Mouse (Mus musculus): ENCODE results near the gene Vmn2r4. TPM values are rescaled to one million over a fixed set of nuclear protein-coding genes. Genes with fewer than 3 reads are reported as not detected.
"Not testable (repeated sequence)": the region's sequence is repeated elsewhere in the genome, so short reads cannot be mapped to it uniquely, and the experiment has no call there.

Gene Vmn2r4
- polyA plus RNA-seq (2014; fragmentation: Nextera tagmentation; extraction: Ambion mirVana) = not detected in 2 replicates

GRCm38 (mm10) chr3:64415268-64415667 lies at the start of gene Vmn2r4:
Gene Vmn2r4, minus strand, starts transcription at chr3:64415368.
- not testable (repeated sequence) for H3K9ac ChIP-seq (ENCODE audit: low read depth, low read length)
- WGBS = 69% methylated on average over 3 of the region's 3 CpGs

GRCm38 (mm10) chr3:64434261-64434660 lies 19.1 kb upstream of the Vmn2r4 start:
- ATAC-seq (ENCODE audit: low FRiP score, low TSS enrichment); H3K4me3 ChIP-seq (ENCODE audit: low read length); H3K4me1 ChIP-seq (ENCODE audit: control insufficient read depth, insufficient read depth, low read length); H3K27ac ChIP-seq (ENCODE audit: low read depth, low read length); H3K9me3 ChIP-seq (ENCODE audit: control insufficient read depth, low read length); H3K9ac ChIP-seq (ENCODE audit: low read depth, low read length); H3K4me2 ChIP-seq (replicated peaks; ENCODE audit: low read depth, low read length); H3K36me3 ChIP-seq (ENCODE audit: control insufficient read depth, insufficient read depth, low read length); H3K27me3 ChIP-seq (ENCODE audit: control insufficient read depth, insufficient read depth, low read length): not testable (repeated sequence)
- WGBS = 68% methylated on average over 7 of the region's 7 CpGs

More at GRCm38 (mm10) chr3:64415268-64415667, at the start of gene Vmn2r4:
- H3K36me3 ChIP-seq (ENCODE audit: control insufficient read depth, insufficient read depth, low read length); H3K9me3 ChIP-seq (ENCODE audit: control insufficient read depth, low read length); ATAC-seq (ENCODE audit: low FRiP score, low TSS enrichment); H3K27me3 ChIP-seq (ENCODE audit: control insufficient read depth, insufficient read depth, low read length); H3K27ac ChIP-seq (ENCODE audit: low read depth, low read length); H3K4me3 ChIP-seq (ENCODE audit: low read length); H3K4me1 ChIP-seq (ENCODE audit: control insufficient read depth, insufficient read depth, low read length); H3K4me2 ChIP-seq (replicated peaks; ENCODE audit: low read depth, low read length): not testable (repeated sequence)

DNA sequence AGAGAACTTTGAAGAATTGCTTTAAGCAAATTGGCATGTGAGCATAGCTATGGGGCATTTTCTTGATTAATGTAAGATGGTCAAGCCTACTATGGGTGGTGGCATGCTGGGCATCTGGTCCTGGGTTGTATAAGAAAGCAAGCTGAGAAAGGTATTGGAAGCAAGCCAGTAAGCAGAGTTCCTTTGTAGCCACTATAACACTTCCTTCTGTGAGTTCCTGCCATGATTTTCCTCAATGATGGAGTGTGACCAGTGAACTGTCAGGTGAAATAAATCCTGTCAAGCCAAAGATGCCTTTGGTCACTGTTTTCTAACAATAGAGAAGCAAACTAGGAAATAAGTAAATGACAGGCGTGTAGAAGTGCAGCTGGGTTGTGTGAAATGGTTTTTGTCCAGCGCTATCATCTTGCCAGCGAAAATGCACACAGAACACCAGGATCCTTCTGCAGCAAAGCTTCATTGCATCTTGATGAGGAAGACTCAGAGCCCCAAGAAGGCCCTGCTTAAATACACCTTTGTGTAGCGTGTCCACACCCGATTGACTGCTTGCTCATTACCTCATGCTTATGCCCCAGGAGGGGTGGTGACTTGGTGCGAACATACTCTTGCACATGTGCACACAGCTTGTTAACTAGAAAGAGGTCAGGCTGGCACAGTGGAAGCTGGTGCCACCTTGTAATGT lies 13.1 kb upstream of the Vmn2r4 start:
- not testable (repeated sequence) for H3K9ac ChIP-seq (ENCODE audit: low read depth, low read length); H3K27ac ChIP-seq (ENCODE audit: low read depth, low read length); ATAC-seq (ENCODE audit: low FRiP score, low TSS enrichment); H3K4me3 ChIP-seq (ENCODE audit: low read length); H3K27me3 ChIP-seq (ENCODE audit: control insufficient read depth, insufficient read depth, low read length); H3K4me1 ChIP-seq (ENCODE audit: control insufficient read depth, insufficient read depth, low read length); H3K36me3 ChIP-seq (ENCODE audit: control insufficient read depth, insufficient read depth, low read length); H3K4me2 ChIP-seq (replicated peaks; ENCODE audit: low read depth, low read length); H3K9me3 ChIP-seq (ENCODE audit: control insufficient read depth, low read length)
- 89% methylated on average over 6 of the region's 6 CpGs for WGBS

GRCm38 (mm10) chr3:64422141-64422540 lies 7.0 kb upstream of the Vmn2r4 start:
- H3K4me2 ChIP-seq (replicated peaks; ENCODE audit: low read depth, low read length); H3K27ac ChIP-seq (ENCODE audit: low read depth, low read length); H3K9me3 ChIP-seq (ENCODE audit: control insufficient read depth, low read length); H3K4me3 ChIP-seq (ENCODE audit: low read length); H3K9ac ChIP-seq (ENCODE audit: low read depth, low read length); H3K36me3 ChIP-seq (ENCODE audit: control insufficient read depth, insufficient read depth, low read length); ATAC-seq (ENCODE audit: low FRiP score, low TSS enrichment); H3K4me1 ChIP-seq (ENCODE audit: control insufficient read depth, insufficient read depth, low read length); H3K27me3 ChIP-seq (ENCODE audit: control insufficient read depth, insufficient read depth, low read length): not testable (repeated sequence)
- WGBS = 83% methylated on average over 1 of the region's 1 CpGs

- WGBS = 85% methylated on average over 1 of the region's 1 CpGs
- not testable (repeated sequence) for H3K9ac ChIP-seq (ENCODE audit: low read depth, low read length); H3K27me3 ChIP-seq (ENCODE audit: control insufficient read depth, insufficient read depth, low read length); H3K9me3 ChIP-seq (ENCODE audit: control insufficient read depth, low read length); H3K27ac ChIP-seq (ENCODE audit: low read depth, low read length); H3K4me2 ChIP-seq (replicated peaks; ENCODE audit: low read depth, low read length); H3K4me1 ChIP-seq (ENCODE audit: control insufficient read depth, insufficient read depth, low read length); ATAC-seq (ENCODE audit: low FRiP score, low TSS enrichment); H3K36me3 ChIP-seq (ENCODE audit: control insufficient read depth, insufficient read depth, low read length); H3K4me3 ChIP-seq (ENCODE audit: low read length)
These were observed 2.3 kb upstream of the Vmn2r4 start for GRCm38 (mm10) chr3:64417477-64417876.

DNA sequence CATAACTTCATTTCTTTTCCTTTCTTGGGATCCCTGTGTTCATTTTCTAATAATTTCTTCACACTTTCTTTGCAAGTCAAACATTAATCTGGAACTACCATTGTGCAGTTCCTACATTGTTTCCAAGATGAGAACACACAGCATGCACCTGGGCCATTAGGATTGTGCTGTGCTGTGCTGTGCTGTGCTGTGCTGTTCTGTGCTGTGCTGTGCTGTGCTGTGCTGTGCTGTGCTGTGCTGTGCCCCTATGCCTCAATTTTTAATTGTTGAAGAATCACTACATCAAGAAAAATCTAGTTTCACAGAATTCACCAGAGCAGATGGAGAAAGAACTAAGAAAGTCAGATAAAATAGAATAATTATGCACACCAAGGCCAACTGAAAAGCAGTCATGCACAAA lies 915 bp downstream of the Vmn2r4 start:
- H3K36me3 ChIP-seq (ENCODE audit: control insufficient read depth, insufficient read depth, low read length); H3K4me1 ChIP-seq (ENCODE audit: control insufficient read depth, insufficient read depth, low read length); ATAC-seq (ENCODE audit: low FRiP score, low TSS enrichment); H3K9ac ChIP-seq (ENCODE audit: low read depth, low read length); H3K4me3 ChIP-seq (ENCODE audit: low read length); H3K9me3 ChIP-seq (ENCODE audit: control insufficient read depth, low read length); H3K4me2 ChIP-seq (replicated peaks; ENCODE audit: low read depth, low read length); H3K27me3 ChIP-seq (ENCODE audit: control insufficient read depth, insufficient read depth, low read length); H3K27ac ChIP-seq (ENCODE audit: low read depth, low read length): not testable (repeated sequence)

DNA sequence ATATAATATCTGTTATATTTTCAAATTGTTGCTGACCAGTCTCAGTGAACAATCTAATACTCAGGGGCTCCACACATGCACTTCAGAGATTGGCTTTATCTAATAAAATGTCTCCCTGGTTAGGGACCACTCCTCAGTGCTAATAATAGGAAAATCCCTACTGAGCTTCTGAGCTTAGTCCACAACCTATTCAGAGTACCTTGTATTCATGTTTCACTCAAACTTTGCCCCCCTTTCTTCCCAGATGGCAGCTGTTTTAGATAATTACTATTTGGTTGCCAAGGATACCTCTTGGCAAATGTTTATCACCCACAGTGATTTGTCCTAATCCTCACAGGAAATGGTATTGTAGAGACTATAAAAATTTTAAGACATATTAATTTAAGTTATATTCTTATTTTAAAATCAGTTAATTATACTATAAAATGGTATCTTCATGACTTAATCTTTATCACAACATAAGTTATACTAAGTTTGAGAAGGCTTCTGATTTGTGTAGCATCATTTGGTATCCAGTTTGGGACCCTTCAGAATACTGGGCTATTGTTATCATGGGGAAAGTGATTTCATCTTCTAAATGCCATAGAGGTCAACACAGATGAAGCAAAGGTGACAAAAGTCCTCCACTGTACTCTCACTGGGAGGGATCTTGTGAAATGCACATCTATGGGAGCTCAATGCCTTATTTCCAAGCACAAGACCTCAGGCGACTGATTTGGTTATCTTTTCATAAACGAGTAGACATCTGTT lies 55.7 kb downstream of the Vmn2r4 start:
- 77% methylated on average over 2 of the region's 2 CpGs for WGBS
- H3K27me3 ChIP-seq (ENCODE audit: control insufficient read depth, insufficient read depth, low read length) = no peaks in the 10 kb centered on the region
- no peaks in the 10 kb centered on the region for H3K36me3 ChIP-seq (ENCODE audit: control insufficient read depth, insufficient read depth, low read length)
- H3K9ac ChIP-seq (ENCODE audit: low read depth, low read length) = no peak overlapping the region
- no peak overlapping the region for H3K27ac ChIP-seq (ENCODE audit: low read depth, low read length)
- no peaks in the 10 kb centered on the region for H3K9me3 ChIP-seq (ENCODE audit: control insufficient read depth, low read length)
- ATAC-seq (ENCODE audit: low FRiP score, low TSS enrichment) = no peak
- H3K4me3 ChIP-seq (ENCODE audit: low read length) = no peak overlapping the region
- H3K4me1 ChIP-seq (ENCODE audit: control insufficient read depth, insufficient read depth, low read length) = no peaks in the 10 kb centered on the region
- H3K4me2 ChIP-seq (replicated peaks; ENCODE audit: low read depth, low read length) = no peak overlapping the region

Other genes starting within 250 kb of the Vmn2r4 start
- gene Vmn2r3, start 125.7 kb downstream of the Vmn2r4 start, polyA plus RNA-seq (2014; fragmentation: Nextera tagmentation; extraction: Ambion mirVana) = not detected in 2 replicates
- gene Vmn2r5, start 94.5 kb upstream of the Vmn2r4 start, polyA plus RNA-seq (2014; fragmentation: Nextera tagmentation; extraction: Ambion mirVana) = not detected in 2 replicates
- gene Vmn2r6, start 150.5 kb upstream of the Vmn2r4 start, polyA plus RNA-seq (2014; fragmentation: Nextera tagmentation; extraction: Ambion mirVana) = not detected in 2 replicates